Mouse (Mus musculus): ENCODE measurements around the gene Plekhs1.
"Not testable (repeated sequence)": the region's sequence is repeated elsewhere in the genome, so short reads cannot be mapped to it uniquely, and the experiment has no call there.

The Plekhs1 gene

GRCm38 (mm10) chr19:56457569-56457968 is 3.9 kb upstream of the Plekhs1 start:
- DNase-seq (ENCODE audit: low read depth) = peak; percentile 29

DNA sequence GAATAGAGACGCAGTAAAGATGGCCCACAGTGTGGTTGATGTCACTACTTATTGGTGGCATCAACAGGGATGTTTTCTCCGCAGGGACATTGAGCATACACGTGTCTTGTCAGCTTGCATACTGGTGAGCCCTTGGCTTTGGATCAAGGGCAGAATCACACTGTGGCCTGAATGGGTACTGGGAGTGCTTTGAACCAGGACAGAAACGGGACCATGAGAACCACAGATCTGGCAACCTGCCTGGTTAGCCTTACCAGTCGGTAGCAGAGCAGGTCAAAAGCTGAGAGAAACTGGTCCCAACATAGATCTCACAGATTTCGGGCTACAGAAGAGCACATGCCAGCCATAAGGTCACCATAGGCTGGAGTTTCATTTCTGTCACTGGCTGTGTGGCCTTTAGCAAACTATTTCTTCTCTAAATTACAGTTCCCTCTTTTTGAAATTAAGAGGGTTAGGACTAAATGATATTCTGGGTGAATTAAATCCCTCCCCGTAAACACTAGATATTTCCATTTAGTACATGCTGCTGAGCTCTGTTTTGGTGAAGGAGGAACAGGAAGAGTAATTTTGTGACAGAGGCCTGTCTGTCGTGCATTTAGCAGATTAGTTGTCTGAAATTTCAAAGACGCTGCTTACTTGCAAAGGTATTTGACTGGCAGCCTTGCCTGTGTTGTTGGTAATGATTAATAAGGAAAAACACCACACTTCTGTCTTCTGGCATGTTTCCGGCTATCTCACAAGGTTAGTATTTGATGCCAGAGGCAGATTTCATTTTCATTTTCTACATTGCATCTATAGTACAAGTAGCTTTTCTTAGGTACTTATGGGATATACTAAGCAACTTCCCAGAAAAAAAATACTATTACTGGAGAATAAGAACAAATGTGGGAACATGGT is 2.0 kb upstream of the Plekhs1 start:
- DNase-seq (ENCODE audit: low read depth) = no peak

GRCm38 (mm10) chr19:56460241-56460640 is 1.2 kb upstream of the Plekhs1 start:
- no peak for DNase-seq (ENCODE audit: low read depth)

DNA sequence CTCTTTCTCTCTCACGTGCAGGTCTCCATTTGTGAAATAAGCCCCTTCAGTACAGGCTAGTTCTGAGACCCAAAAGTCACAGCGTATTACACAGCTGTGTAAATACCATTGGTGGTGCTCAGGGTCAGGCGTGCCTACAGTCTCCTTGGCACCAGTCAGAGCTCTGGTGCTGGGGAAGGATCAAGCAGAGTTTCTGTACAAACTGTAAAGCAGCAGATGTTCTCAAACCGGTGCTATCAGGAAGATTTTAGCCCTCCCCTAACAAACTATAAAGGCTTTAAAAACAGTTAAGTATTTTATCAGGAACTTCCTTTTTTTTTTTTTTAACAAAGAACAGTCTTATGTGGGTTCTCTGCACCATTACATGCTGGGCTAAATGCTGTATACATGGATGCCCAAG is 1.3 kb downstream of the Plekhs1 start:
- no peak for DNase-seq (ENCODE audit: low read depth)

GRCm38 (mm10) chr19:56466486-56466885 is 5.0 kb downstream of the Plekhs1 start:
- no peak for DNase-seq (ENCODE audit: low read depth)

GRCm38 (mm10) chr19:56470286-56471020 is 9.0 kb downstream of the Plekhs1 start:
- no peak for DNase-seq (ENCODE audit: low read depth)

DNA sequence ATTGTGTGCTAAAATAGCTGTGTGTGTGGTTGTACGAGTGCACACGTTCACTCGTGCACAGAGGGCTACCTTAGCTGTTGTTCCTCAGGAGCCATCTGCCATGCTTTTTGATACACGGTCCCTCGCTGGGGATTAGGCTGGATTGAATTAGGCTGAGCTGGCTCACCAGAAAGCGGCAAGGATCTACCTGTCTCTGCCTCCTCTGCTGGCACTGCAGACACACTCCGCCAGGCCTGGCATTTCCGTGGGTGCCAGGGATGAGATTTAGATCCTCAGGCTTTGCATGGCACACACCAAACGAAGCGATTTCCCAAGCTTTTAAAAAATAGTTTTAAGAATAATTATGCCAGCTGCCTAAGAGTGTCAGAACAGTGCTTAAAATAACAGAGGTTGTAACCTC is 10.5 kb downstream of the Plekhs1 start:
- no peak for DNase-seq (ENCODE audit: low read depth)

DNA sequence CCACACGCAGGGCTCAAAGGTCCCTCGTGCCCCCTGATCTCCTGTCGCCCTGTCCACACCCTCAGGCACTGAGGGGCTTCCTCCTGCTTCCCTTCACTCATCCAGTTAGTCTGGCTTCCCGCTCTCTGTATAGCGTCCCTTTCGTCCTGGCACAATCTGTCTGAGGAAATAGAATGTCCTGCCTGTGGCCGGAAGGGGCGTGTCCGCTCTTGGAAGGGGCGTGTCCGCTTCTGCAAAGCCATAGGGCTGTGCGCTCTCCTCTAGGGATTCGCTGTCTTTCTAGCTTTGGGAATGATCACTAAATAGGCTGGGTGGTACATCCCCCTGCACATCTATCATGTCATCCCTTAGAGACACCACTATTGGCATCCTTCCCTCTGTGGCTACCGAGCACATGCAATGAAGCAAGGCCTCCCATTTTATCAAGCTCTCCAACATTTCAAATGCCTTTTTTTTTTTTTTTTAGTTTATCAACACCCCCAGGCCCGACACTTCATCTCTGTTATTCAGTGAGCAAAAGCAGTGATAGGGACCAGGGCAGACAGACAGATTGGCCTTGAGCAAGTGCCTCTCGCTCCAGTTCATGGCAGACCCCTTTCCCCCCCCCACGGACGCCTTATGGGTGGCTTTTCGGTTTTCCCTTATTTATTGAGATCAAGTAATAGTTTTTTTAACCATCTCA is 13.6 kb downstream of the Plekhs1 start:
- peak; percentile 54 for DNase-seq (ENCODE audit: low read depth)

DNA sequence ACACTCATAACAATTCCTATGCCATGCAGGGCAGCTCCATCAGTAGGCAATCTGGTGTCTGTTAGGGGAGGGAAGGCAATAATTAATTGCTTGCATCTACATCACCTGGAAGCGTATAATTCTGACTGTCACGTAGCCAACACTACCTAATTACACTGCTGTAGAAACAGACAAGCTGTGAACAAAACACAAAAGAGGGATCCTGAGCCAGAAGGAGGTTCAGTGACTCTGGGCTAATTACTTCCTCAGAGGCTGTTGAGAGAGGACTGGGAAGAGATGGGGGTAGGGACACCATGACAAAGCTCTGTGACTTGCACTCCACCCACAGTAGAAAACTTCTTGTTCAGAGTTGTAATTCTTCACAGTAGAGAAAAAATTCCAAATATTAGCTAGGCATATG is 15.1 kb downstream of the Plekhs1 start:
- DNase-seq (ENCODE audit: low read depth) = no peak

DNA sequence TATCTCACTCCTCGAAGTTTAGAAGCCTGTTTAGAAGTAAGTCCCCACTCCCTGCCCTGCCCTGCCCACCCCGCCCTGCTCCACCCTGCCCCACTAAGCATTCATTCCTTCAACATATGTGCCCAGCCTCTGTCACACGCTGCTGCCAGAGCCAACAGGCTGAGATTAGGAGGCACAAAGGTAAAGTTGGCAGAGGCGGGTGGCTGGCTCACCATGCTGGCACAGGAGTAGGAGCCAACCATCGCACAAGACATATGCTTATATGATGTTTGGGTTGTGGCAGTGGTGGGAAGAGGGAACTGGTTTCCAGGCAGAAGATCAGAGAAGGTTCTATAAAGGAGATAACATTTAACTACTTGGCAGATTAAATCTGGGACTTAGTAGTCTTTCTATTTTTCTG is 15.8 kb downstream of the Plekhs1 start:
- DNase-seq (ENCODE audit: low read depth) = no peak

- DNase-seq (ENCODE audit: low read depth) = no peak
Measured at GRCm38 (mm10) chr19:56477832-56478231, 16.4 kb downstream of the Plekhs1 start.

DNA sequence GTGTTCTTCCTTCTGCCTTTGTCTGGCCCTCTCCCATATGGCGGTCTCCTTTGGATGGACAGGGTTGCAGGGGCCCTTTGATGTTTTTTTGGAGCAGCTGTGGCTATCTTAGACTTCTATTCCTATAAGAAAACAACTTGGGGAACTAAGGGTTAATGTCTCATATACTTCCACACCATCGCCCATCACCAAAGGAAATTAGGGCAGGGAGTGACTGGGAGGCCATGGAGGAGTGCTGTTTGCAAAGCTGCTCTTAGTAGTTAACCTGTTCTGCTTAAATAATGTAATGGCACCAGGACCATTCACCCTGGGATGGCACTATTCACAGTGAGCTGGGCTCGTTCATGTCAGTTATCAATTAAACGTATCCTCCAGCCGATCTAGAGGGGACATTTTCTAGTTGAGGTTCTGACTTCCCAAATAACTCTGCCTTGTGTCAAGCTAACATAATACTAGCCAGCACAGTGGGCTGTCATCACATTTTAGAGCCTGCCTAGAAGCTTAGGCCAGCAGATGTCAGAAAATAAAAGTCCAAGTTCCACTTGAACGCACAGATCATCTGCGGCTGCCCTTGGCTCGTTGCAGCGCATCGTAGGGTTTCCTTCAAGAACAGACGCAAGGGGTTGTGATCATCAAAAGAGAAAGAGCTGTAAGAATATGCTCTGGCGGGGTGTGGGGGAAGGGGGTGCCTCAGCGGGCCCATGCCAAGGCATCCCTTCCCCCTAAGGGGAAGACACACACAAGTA is 23.4 kb downstream of the Plekhs1 start:
- DNase-seq (ENCODE audit: low read depth) = no peak

GRCm38 (mm10) chr19:56485376-56486271 is 24.2 kb downstream of the Plekhs1 start:
- DNase-seq (ENCODE audit: low read depth) = peak; percentile 34

DNA sequence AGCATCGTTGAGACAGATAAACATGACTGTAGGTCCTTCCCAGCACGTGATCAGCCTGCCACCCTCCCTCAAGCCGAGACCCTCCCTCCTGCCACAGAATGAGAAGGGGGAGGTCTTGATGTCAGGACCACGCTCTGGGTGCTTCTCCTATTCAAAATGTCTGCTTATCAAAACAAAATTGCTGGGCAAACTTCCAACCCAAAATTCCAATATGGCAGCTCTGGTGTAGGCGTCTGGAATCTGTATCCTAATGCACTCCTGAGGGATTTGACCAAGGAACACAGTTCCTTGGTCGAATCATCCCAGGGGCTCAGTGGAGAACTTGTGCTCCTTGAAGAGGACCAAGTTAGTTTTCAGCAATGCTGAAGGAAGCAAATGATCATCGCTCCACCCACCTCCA is 25.5 kb downstream of the Plekhs1 start:
- DNase-seq (ENCODE audit: low read depth) = no peak

DNA sequence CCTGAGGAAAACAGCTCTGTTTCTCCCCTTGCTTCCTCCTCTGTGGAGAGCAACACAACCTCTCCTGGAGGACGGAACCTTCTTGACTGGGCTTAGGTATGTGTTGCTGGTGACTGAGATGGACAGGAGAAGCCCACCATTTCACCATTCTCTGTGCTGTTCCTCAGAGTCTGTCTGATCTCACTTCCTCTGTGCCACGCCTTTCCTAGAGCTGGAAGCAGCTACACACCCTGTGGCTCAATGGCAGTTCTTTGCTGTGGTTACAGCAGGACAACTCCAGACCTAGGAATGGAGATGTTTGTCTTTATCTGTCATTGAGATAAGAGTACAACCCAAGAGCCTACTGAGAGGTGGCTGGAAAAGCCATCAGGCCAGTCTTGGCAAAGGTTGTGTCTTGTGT is 25.9 kb downstream of the Plekhs1 start:
- no peak for DNase-seq (ENCODE audit: low read depth)

DNA sequence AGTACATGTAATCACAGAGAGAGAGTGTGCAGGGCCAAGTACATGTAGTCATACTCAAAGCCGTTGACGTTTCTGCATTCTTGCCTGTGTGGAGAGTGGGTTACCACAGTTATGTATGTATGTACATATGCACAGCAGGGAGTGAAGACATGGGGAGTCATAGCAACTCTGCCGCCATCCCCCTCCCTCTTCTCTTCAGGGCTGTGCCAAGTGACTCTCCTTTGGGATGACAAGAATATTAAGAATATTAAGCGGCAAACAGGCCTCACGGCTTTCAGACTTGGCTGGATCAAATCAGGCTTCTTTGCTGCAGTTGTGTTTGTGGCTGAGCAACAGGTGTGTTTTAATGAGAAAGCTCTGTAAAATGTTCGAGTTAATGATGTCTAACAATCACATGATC is 28.2 kb downstream of the Plekhs1 start:
- DNase-seq (ENCODE audit: low read depth) = no peak

- not testable (repeated sequence) for DNase-seq (ENCODE audit: low read depth)
Measured at GRCm38 (mm10) chr19:56494157-56494556, 32.7 kb downstream of the Plekhs1 start.

GRCm38 (mm10) chr19:56503069-56503468 is 41.6 kb downstream of the Plekhs1 start:
- DNase-seq (ENCODE audit: low read depth) = not testable (repeated sequence)

DNA sequence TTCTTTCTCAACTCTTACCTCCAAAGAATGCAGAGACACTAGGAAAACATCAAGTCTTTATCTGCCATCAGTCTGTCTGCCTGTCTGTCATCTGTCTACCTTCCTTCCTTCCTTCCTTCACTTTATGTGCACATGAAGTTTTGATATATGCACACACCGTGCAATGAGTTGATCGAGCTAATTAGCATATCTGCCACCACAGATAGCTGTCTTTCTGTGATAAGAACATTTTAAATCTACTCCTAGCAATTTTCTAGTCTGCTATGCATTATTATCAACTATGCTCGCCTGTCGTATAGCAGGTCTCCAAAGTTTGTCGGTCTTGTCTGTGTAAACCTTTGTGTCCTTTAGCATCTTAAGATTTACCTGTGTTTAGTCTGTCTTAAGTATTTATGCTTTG is 42.1 kb downstream of the Plekhs1 start:
- not testable (repeated sequence) for DNase-seq (ENCODE audit: low read depth)

DNA sequence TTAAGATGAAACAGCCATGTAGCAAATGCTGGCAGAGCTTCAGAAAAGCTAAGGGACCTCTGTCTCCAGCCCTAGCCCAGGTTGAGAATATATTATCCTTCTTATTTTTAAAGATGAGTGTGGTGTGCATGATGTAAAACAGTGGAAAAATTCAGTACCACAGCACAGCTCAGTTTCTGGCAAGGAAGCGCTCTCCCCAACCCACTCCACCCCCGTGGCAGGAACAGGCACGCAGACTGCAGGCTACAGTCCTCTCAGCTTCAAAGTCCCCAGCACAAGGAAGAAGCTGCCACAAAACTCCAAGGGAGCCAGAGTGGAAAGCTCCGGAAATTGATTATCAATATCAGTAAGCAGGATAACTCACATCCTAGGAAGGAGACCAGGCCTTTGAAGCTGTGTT is 49.8 kb downstream of the Plekhs1 start:
- not testable (repeated sequence) for DNase-seq (ENCODE audit: low read depth)

GRCm38 (mm10) chr19:56513527-56513926 is 52.1 kb downstream of the Plekhs1 start:
- not testable (repeated sequence) for DNase-seq (ENCODE audit: low read depth)

All from 416B (cell line).